Mouse (Mus musculus) lung, adult 2 months (tissue): Measurements from ENCODE around the gene Zfp536.

Experiments used
- CTCF ChIP-seq: fragments of 200-500 bp; IDR thresholded peaks from 2 replicates; pipeline ENCODE4 v1.5.1; 2011; ENCODE audit warnings: mild to moderate bottlenecking, low read length, control low read depth; ENCODE audit not compliant: insufficient read depth
- POLR2A ChIP-seq: fragments of 200-500 bp; IDR thresholded peaks from 2 replicates; pipeline ENCODE4 v1.6.1; 2011; ENCODE audit warnings: low read depth, mild to moderate bottlenecking, control low read depth, low read length, borderline replicate concordance; ENCODE audit errors: extremely low read depth

DNA sequence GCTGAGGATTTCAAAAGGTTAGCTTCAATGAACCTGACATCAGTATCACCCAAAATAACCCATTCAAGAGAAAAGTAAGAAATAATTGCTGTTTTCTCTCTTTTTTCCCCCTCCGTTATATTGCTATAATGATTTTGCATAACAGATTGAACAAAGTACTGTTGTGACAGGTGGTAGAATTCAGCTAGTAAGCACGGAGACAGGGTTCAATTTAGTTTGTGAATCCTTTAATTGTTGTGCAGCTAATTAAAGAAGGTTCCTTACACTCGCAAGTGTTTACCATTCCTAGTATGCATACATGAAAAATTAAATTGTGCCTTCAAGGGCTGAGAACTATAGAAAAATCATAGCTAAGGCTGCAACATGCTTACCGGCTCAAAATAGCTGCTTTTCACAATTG is 173.1 kb downstream of the Zfp536 start:
- TF ChIP-seq POLR2A (no peak), CTCF (no peak)
